Mouse (Mus musculus): ENCODE measurements around the gene Mier1.

- TF ChIP-seq CTCF (IDR thresholded peaks at IDR 0.05) (no peak), EP300 (IDR thresholded peaks at IDR 0.05; ENCODE audit: insufficient read depth, low read depth, low read length) (no peak), POLR2A (IDR thresholded peaks at IDR 0.05; ENCODE audit: insufficient read depth, low read depth, low read length) (peak; percentile 14; the same call in 1 of the 2 replicates)
Observed at GRCm38 (mm10) chr4:103123086-103123485, 8.9 kb downstream of the Mier1 start.
